Mouse (Mus musculus) 416B (cell line): Measurements from ENCODE around the gene Tdgf1.

Experiments
- DNase-seq: peaks from one replicate; pipeline ENCODE4 v3.0.0; 2011; ENCODE audit warnings: low read depth

Tdgf1 gene

GRCm38 (mm10) chr9:110953550-110954461 is 7.8 kb upstream of the Tdgf1 start:
- DNase-seq, result no peak

GRCm38 (mm10) chr9:110952931-110953549 is 7.1 kb upstream of the Tdgf1 start:
- DNase-seq, result no peak

- peak; percentile 28 for DNase-seq
Measured at GRCm38 (mm10) chr9:110952398-110952797, 6.4 kb upstream of the Tdgf1 start.

GRCm38 (mm10) chr9:110951866-110952265 is 5.9 kb upstream of the Tdgf1 start:
- DNase-seq, result peak; percentile 53

GRCm38 (mm10) chr9:110951397-110951796 is 5.4 kb upstream of the Tdgf1 start, which contains the start of gene Lrrc2:
Gene Lrrc2, plus strand, starts transcription at chr9:110951545.
- DNase-seq, result no peak

GRCm38 (mm10) chr9:110950109-110950508 is 4.2 kb upstream of the Tdgf1 start:
- DNase-seq, result no peak

- DNase-seq, result no peak
Measured at GRCm38 (mm10) chr9:110948813-110949310, 2.9 kb upstream of the Tdgf1 start.

- DNase-seq, result no peak
Measured at GRCm38 (mm10) chr9:110947900-110948299, 1.9 kb upstream of the Tdgf1 start.

GRCm38 (mm10) chr9:110947261-110947661 is 1.3 kb upstream of the Tdgf1 start:
- no peak for DNase-seq

- no peak for DNase-seq
Measured at GRCm38 (mm10) chr9:110946548-110947044, 638 bp upstream of the Tdgf1 start.

- DNase-seq, result no peak
Measured at GRCm38 (mm10) chr9:110945343-110945742, 615 bp downstream of the Tdgf1 start.

- peak; percentile 49 for DNase-seq
Measured at GRCm38 (mm10) chr9:110944265-110944664, 1.7 kb downstream of the Tdgf1 start.

GRCm38 (mm10) chr9:110937506-110938490 is 8.2 kb downstream of the Tdgf1 start:
- peak; percentile 26 for DNase-seq

- DNase-seq, result no peak
Measured at GRCm38 (mm10) chr9:110935941-110936340, 10.0 kb downstream of the Tdgf1 start.

- no peak for DNase-seq
Measured at GRCm38 (mm10) chr9:110933850-110934437, 12.0 kb downstream of the Tdgf1 start.

- DNase-seq, result no peak
Measured at GRCm38 (mm10) chr9:110931573-110931972, 14.4 kb downstream of the Tdgf1 start.

- DNase-seq, result peak; percentile 64
Measured at GRCm38 (mm10) chr9:110922759-110923158, 23.2 kb downstream of the Tdgf1 start.

GRCm38 (mm10) chr9:110920665-110921419 is 25.1 kb downstream of the Tdgf1 start:
- DNase-seq, result no peak

GRCm38 (mm10) chr9:110916786-110917185 is 29.2 kb downstream of the Tdgf1 start, which contains the start of gene Fam240a:
Gene Fam240a, minus strand, starts transcription at chr9:110916861.
- no peak for DNase-seq

GRCm38 (mm10) chr9:110915466-110915865 is 30.5 kb downstream of the Tdgf1 start:
- peak; percentile 8 for DNase-seq
